Mouse (Mus musculus) limb, embryonic 15.5 days (tissue): Measurements from ENCODE around the gene Sh3pxd2b. TPM values are rescaled to one million over a fixed set of nuclear protein-coding genes. Genes with fewer than 3 reads are reported as not detected.
"Not testable (repeated sequence)": the region's sequence is repeated elsewhere in the genome, so short reads cannot be mapped to it uniquely, and the experiment has no call there.

Experiments used
- ATAC-seq: fragments of 200-750 bp; cut with Nextera tagmentation; 2 replicates; pipeline ENCODE4 v1.8.0; 2017; ENCODE audit warnings: low read depth, moderate TSS enrichment; ENCODE audit not compliant: insufficient number of reproducible peaks, low FRiP score, low TSS enrichment
- H3K27ac ChIP-seq: fragments of 300-500 bp; sonication (generic); 2 replicates; pipeline ENCODE4 v1.5.1; 2015; ENCODE audit warnings: moderate library complexity, mild to moderate bottlenecking, inconsistent platforms
- H3K27me3 ChIP-seq: fragments of 300-500 bp; sonication (generic); 2 replicates; pipeline ENCODE4 v1.6.1; 2015; ENCODE audit warnings: inconsistent platforms
- H3K36me3 ChIP-seq: fragments of 300-500 bp; sonication (generic); 2 replicates; pipeline ENCODE4 v1.6.1; 2015; ENCODE audit warnings: inconsistent platforms
- H3K4me1 ChIP-seq: fragments of 300-500 bp; sonication (generic); 2 replicates; pipeline ENCODE4 v1.6.1; 2015; ENCODE audit warnings: inconsistent platforms
- H3K4me2 ChIP-seq: fragments of 300-500 bp; sonication (generic); 2 replicates; pipeline ENCODE4 v1.6.1; 2015; ENCODE audit warnings: mild to moderate bottlenecking, inconsistent platforms
- H3K4me3 ChIP-seq: fragments of 300-500 bp; sonication (generic); 2 replicates; pipeline ENCODE4 v1.5.1; 2015; ENCODE audit warnings: mild to moderate bottlenecking, inconsistent platforms
- H3K9ac ChIP-seq: fragments of 300-500 bp; sonication (generic); 2 replicates; pipeline ENCODE4 v1.6.1; 2015; ENCODE audit warnings: inconsistent platforms
- H3K9me3 ChIP-seq: fragments of 300-500 bp; sonication (generic); 2 replicates; pipeline ENCODE4 v1.6.1; 2016; ENCODE audit warnings: inconsistent platforms
- WGBS: fragments of 180-500 bp; shearing (Covaris S2); methylation state at CpG from one replicate; pipeline ENCODE4 v1.1.7; 2015; 5-methylcytosine and 5-hydroxymethylcytosine counted together
- polyA plus RNA-seq: library from polyadenylated mRNA; unstranded; fragments of >200 nt; fragmentation: Nextera tagmentation; extraction: Ambion mirVana; gene quantifications from 2 replicates; pipeline ENCODE4 v1.2.1, GENCODE M21; 2015

Gene Sh3pxd2b
- polyA plus RNA-seq: 28.4 and 28.6 TPM in 2 replicates

GRCm38 (mm10) chr11:32347607-32348432, at the start of gene Sh3pxd2b:
TSS of gene Sh3pxd2b (plus strand) at chr11:32347820.
- under 1% methylated on average over 72 of the region's 86 CpGs for WGBS
- H3K9ac ChIP-seq: peak within 1 kb of the TSS; percentile 88
- H3K36me3 ChIP-seq: peaks cover 24% of the 10 kb centered on the region
- peak within 1 kb of the TSS; percentile 91 for H3K27ac ChIP-seq
- H3K4me3 ChIP-seq: peak within 1 kb of the TSS; percentile 85
- H3K9me3 ChIP-seq: no peaks in the 10 kb centered on the region
- H3K27me3 ChIP-seq: no peaks in the 10 kb centered on the region
- H3K4me1 ChIP-seq: peaks cover 33% of the 10 kb centered on the region
- peak; percentile 84 for ATAC-seq
- peak within 1 kb of the TSS; percentile 82 for H3K4me2 ChIP-seq

GRCm38 (mm10) chr11:32297866-32298531, 49.6 kb upstream of the Sh3pxd2b start:
- H3K9ac ChIP-seq: no peak overlapping the region
- H3K4me3 ChIP-seq: no peak overlapping the region
- no peaks in the 10 kb centered on the region for H3K4me1 ChIP-seq
- H3K9me3 ChIP-seq: no peaks in the 10 kb centered on the region
- ATAC-seq: no peak
- 90% methylated on average over 1 of the region's 1 CpGs for WGBS
- H3K4me2 ChIP-seq: no peak overlapping the region
- H3K27ac ChIP-seq: no peak overlapping the region
- peaks cover 13% of the 10 kb centered on the region for H3K27me3 ChIP-seq
- no peaks in the 10 kb centered on the region for H3K36me3 ChIP-seq

GRCm38 (mm10) chr11:32298532-32298918, 49.1 kb upstream of the Sh3pxd2b start:
- Histone ChIP-seq H3K4me1 (no peaks in the 10 kb centered on the region), H3K9me3 (no peaks in the 10 kb centered on the region), H3K9ac (no peak overlapping the region), H3K27ac (no peak overlapping the region), H3K27me3 (peaks cover 13% of the 10 kb centered on the region), H3K4me2 (no peak overlapping the region), H3K36me3 (no peaks in the 10 kb centered on the region), H3K4me3 (no peak overlapping the region)
- 97% methylated on average over 2 of the region's 2 CpGs for WGBS
- ATAC-seq: no peak

- H3K4me3 ChIP-seq: peak within 1 kb of the TSS; percentile 23
These were observed 47.8 kb upstream of the Sh3pxd2b start, which contains the start of gene Hbq1a for GRCm38 (mm10) chr11:32299865-32300264. TSS of gene Hbq1a (plus strand) at chr11:32300069.

GRCm38 (mm10) chr11:32300279-32301267, 47.0 kb upstream of the Sh3pxd2b start:
- WGBS: 51% methylated on average over 15 of the region's 17 CpGs
- no peaks in the 10 kb centered on the region for H3K4me1 ChIP-seq
- no peaks in the 10 kb centered on the region for H3K36me3 ChIP-seq
- ATAC-seq: no peak
- peaks cover 13% of the 10 kb centered on the region for H3K27me3 ChIP-seq
- H3K9ac ChIP-seq: no peak overlapping the region
- peak overlapping the region; percentile 38 for H3K4me2 ChIP-seq
- H3K4me3 ChIP-seq: peak overlapping the region; percentile 23
- H3K27ac ChIP-seq: no peak overlapping the region
- H3K9me3 ChIP-seq: no peaks in the 10 kb centered on the region

More at GRCm38 (mm10) chr11:32299865-32300264, 47.8 kb upstream of the Sh3pxd2b start, which contains the start of gene Hbq1a:
- not testable (repeated sequence) for H3K9me3 ChIP-seq, H3K4me1 ChIP-seq, H3K9ac ChIP-seq, H3K27ac ChIP-seq, H3K36me3 ChIP-seq, ATAC-seq
- peaks cover 13% of the 10 kb centered on the region for H3K27me3 ChIP-seq
- peak within 1 kb of the TSS; percentile 38 for H3K4me2 ChIP-seq
- 7% methylated on average over 16 of the region's 16 CpGs for WGBS

GRCm38 (mm10) chr11:32301506-32301905, 46.1 kb upstream of the Sh3pxd2b start:
- Histone ChIP-seq H3K9me3 (no peaks in the 10 kb centered on the region), H3K36me3 (no peaks in the 10 kb centered on the region), H3K4me2 (no peak overlapping the region), H3K27ac (no peak overlapping the region), H3K4me3 (no peak overlapping the region), H3K9ac (no peak overlapping the region), H3K4me1 (no peaks in the 10 kb centered on the region), H3K27me3 (peaks cover 13% of the 10 kb centered on the region)
- WGBS: 72% methylated on average over 1 of the region's 1 CpGs
- no peak for ATAC-seq

GRCm38 (mm10) chr11:32302824-32303419, 44.7 kb upstream of the Sh3pxd2b start:
- no peak overlapping the region for H3K4me3 ChIP-seq
- WGBS: 52% methylated on average over 2 of the region's 2 CpGs
- no peak overlapping the region for H3K4me2 ChIP-seq
- no peaks in the 10 kb centered on the region for H3K9me3 ChIP-seq
- peaks cover 13% of the 10 kb centered on the region for H3K27me3 ChIP-seq
- no peak overlapping the region for H3K27ac ChIP-seq
- H3K36me3 ChIP-seq: no peaks in the 10 kb centered on the region
- H3K9ac ChIP-seq: no peak overlapping the region
- no peaks in the 10 kb centered on the region for H3K4me1 ChIP-seq
- ATAC-seq: no peak

- Histone ChIP-seq H3K27ac (no peak overlapping the region), H3K27me3 (peaks cover 13% of the 10 kb centered on the region), H3K9me3 (no peaks in the 10 kb centered on the region), H3K36me3 (no peaks in the 10 kb centered on the region), H3K4me2 (no peak overlapping the region), H3K4me1 (no peaks in the 10 kb centered on the region), H3K9ac (no peak overlapping the region), H3K4me3 (no peak overlapping the region)
- no peak for ATAC-seq
- 75% methylated on average over 1 of the region's 1 CpGs for WGBS
These were observed 44.2 kb upstream of the Sh3pxd2b start for GRCm38 (mm10) chr11:32303455-32303854.

- WGBS: 73% methylated on average over 1 of the region's 1 CpGs
- no peak for ATAC-seq
- H3K9me3 ChIP-seq: no peaks in the 10 kb centered on the region
These were observed 40.6 kb upstream of the Sh3pxd2b start for GRCm38 (mm10) chr11:32307006-32307405.

GRCm38 (mm10) chr11:32309446-32309845, 38.2 kb upstream of the Sh3pxd2b start:
- Histone ChIP-seq H3K4me1 (no peaks in the 10 kb centered on the region), H3K9me3 (no peaks in the 10 kb centered on the region), H3K36me3 (no peaks in the 10 kb centered on the region), H3K9ac (no peak overlapping the region), H3K27me3 (no peaks in the 10 kb centered on the region), H3K4me3 (no peak overlapping the region), H3K4me2 (no peak overlapping the region), H3K27ac (no peak overlapping the region)
- no peak for ATAC-seq
- WGBS: 55% methylated on average over 4 of the region's 4 CpGs

More at GRCm38 (mm10) chr11:32307006-32307405, 40.6 kb upstream of the Sh3pxd2b start:
- Histone ChIP-seq H3K4me3 (no peak overlapping the region), H3K4me2 (no peak overlapping the region), H3K36me3 (no peaks in the 10 kb centered on the region), H3K27me3 (no peaks in the 10 kb centered on the region), H3K9ac (no peak overlapping the region), H3K27ac (no peak overlapping the region), H3K4me1 (no peaks in the 10 kb centered on the region)

GRCm38 (mm10) chr11:32309928-32310327, 37.7 kb upstream of the Sh3pxd2b start:
- 81% methylated on average over 3 of the region's 3 CpGs for WGBS
- Histone ChIP-seq H3K4me2 (no peak overlapping the region), H3K36me3 (no peaks in the 10 kb centered on the region), H3K4me3 (no peak overlapping the region), H3K9ac (no peak overlapping the region), H3K4me1 (no peaks in the 10 kb centered on the region), H3K27me3 (no peaks in the 10 kb centered on the region), H3K27ac (no peak overlapping the region), H3K9me3 (no peaks in the 10 kb centered on the region)
- ATAC-seq: no peak
